8 mouse cellular contexts compared by ENCODE assay signal in the genomic region with DNA sequence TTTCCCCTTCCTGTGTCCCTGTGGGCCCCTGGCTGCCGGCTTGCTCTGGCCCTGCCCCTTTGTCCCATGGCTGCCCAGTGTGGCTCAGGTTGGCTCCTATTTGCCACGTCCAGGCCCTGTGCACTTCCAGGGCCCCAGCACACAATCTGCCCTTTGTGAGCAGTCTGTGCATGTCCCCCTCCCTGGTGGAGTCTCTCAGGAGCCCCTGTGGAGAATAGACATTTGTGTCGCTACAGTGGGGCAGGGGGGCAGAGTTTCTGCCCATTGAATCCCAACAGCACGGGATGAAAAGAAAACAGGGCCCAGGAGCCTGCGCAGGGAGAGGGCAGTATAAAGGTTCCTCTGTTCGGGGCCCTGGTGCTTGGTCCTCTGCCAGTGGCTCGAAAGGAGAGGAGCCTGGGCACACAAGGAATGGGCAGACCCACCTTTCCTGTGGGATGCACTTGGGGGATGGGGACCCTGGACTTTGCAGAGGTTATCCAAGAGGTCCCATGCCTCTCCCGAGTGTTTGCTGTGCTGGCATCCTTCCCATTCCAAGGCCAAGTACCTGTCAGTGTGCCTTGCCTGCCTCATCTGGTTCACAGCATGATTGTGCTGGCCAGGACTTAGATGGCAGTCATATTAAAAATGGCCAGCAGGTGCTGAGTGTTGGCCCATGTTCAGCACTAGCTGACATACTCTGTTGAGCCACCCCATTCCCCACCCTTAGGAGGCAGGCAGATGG. TPM values are rescaled to one million over a fixed set of nuclear protein-coding genes. Genes with fewer than 3 reads are reported as not detected.
DNase-seq lines count a peak whose midpoint lies in the region.

No protein-coding gene starts in this region.

- peak; percentile 9 for DNase-seq in 416B (ENCODE audit: low read depth)
- DNase-seq in cerebellum, adult 18-20 months: peak; percentile 62 to 63
- peak; percentile 38 to 69 for DNase-seq in frontal cortex, postnatal 14 days (ENCODE audit: low spot score in 2 of 2)
- DNase-seq in layer of hippocampus, adult 11-12 months (ENCODE audit: low spot score): peak; percentile 77
- peak; percentile 64 for DNase-seq in lung, postnatal 10 days
- peak; percentile 68 for DNase-seq in right cerebral cortex, postnatal 4 days
- no peak for DNase-seq in urinary bladder, postnatal 4 days (ENCODE audit: low spot score in 2 of 2)
- DNase-seq in urinary bladder, adult 2 months (ENCODE audit: low spot score): no peak

RNA-seq across cellular contexts. Expression of a gene that starts 11.6 kb away (rescaled TPM):
- 20.4 and 28.2 TPM in 2 replicates for polyA plus RNA-seq in urinary bladder, adult 2 months (2012; rRNA removed)

RNA-seq across cellular contexts. Expression of a gene that starts 12.7 kb away (rescaled TPM):
- polyA plus RNA-seq in urinary bladder, adult 2 months (2012; rRNA removed): 4.1 and 5.4 TPM in 2 replicates

Comparison
In these comparisons a context has a peak if more than half of its experiments do, and no peak if none do; other contexts are left out.
1. DNase-seq: peak in 416B (single experiment), cerebellum, adult 18-20 months (2 of 2), frontal cortex, postnatal 14 days (2 of 2), layer of hippocampus, adult 11-12 months (single experiment), lung, postnatal 10 days (single experiment) and right cerebral cortex, postnatal 4 days (single experiment); none in urinary bladder, postnatal 4 days (0 of 2) and urinary bladder, adult 2 months (single experiment).